Mouse (Mus musculus) midbrain, embryonic 13.5 days (tissue): Measurements from ENCODE around the gene Ssbp3. TPM values are rescaled to one million over a fixed set of nuclear protein-coding genes. Genes with fewer than 3 reads are reported as not detected.

ENCODE experiments used
- ATAC-seq: fragments of 200-750 bp; cut with Nextera tagmentation; 2 replicates; pipeline ENCODE4 v1.8.0; 2017; ENCODE audit warnings: mild to moderate bottlenecking, moderate TSS enrichment, moderate library complexity
- H3K27ac ChIP-seq: fragments of 300-500 bp; sonication (generic); 2 replicates; pipeline ENCODE4 v1.5.1; 2015; ENCODE audit warnings: inconsistent platforms, mild to moderate bottlenecking, moderate library complexity
- H3K27me3 ChIP-seq: fragments of 300-500 bp; sonication (generic); 2 replicates; pipeline ENCODE4 v1.6.1; 2015; ENCODE audit warnings: mild to moderate bottlenecking, inconsistent platforms
- H3K36me3 ChIP-seq: fragments of 300-500 bp; sonication (generic); 2 replicates; pipeline ENCODE4 v1.6.1; 2015; ENCODE audit warnings: mild to moderate bottlenecking, inconsistent platforms
- H3K4me1 ChIP-seq: fragments of 300-500 bp; sonication (generic); replicated peaks from 2 replicates; pipeline ENCODE4 v1.6.1; 2015; ENCODE audit warnings: inconsistent platforms
- H3K4me2 ChIP-seq: fragments of 300-500 bp; sonication (generic); replicated peaks from 2 replicates; pipeline ENCODE4 v1.6.1; 2015; ENCODE audit warnings: moderate library complexity, mild to moderate bottlenecking, inconsistent platforms
- H3K4me3 ChIP-seq: fragments of 300-500 bp; sonication (generic); replicated peaks from 2 replicates; pipeline ENCODE4 v1.5.1; 2015; ENCODE audit warnings: mild to moderate bottlenecking, inconsistent platforms
- H3K9ac ChIP-seq: fragments of 300-500 bp; sonication (generic); replicated peaks from 2 replicates; pipeline ENCODE4 v1.6.1; 2015; ENCODE audit warnings: mild to moderate bottlenecking, inconsistent platforms
- H3K9me3 ChIP-seq: fragments of 300-500 bp; sonication (generic); 2 replicates; pipeline ENCODE4 v1.6.1; 2016; ENCODE audit warnings: mild to moderate bottlenecking, inconsistent platforms
- WGBS: fragments of 180-500 bp; shearing (Covaris S2); methylation state at CpG from one replicate; pipeline ENCODE4 v1.1.7; 2015; 5-methylcytosine and 5-hydroxymethylcytosine counted together
- polyA plus RNA-seq: library from polyadenylated mRNA; unstranded; fragments of >200 nt; fragmentation: Nextera tagmentation; extraction: Ambion mirVana; gene quantifications from 2 replicates; pipeline ENCODE4 v1.2.1, GENCODE M21; 2015

Ssbp3 gene
- polyA plus RNA-seq, 1 experiment from 2014 or later = 229 TPM

- Histone ChIP-seq H3K9ac (peak overlapping the region; percentile 48), H3K27ac (peak overlapping the region; percentile 100), H3K4me3 (peak overlapping the region; percentile 100; the same call in 1 of the 2 replicates), H3K4me1 (peaks cover 39% of the 10 kb centered on the region), H3K36me3 (peaks cover 7% of the 10 kb centered on the region), H3K27me3 (no peaks in the 10 kb centered on the region), H3K9me3 (no peaks in the 10 kb centered on the region), H3K4me2 (peak overlapping the region; percentile 86)
- peak; percentile 7; the same call in 1 of the 2 replicates for ATAC-seq
- 9% methylated on average over 10 of the region's 10 CpGs for WGBS
These were observed 1.4 kb upstream of the Ssbp3 start for GRCm38 (mm10) chr4:106908950-106909751.

GRCm38 (mm10) chr4:106909797-106910196 lies 704 bp upstream of the Ssbp3 start:
- H3K4me2 ChIP-seq = peak overlapping the region; percentile 86
- WGBS = 1% methylated on average over 6 of the region's 6 CpGs
- H3K27ac ChIP-seq = peak overlapping the region; percentile 100
- H3K9ac ChIP-seq = peak overlapping the region; percentile 48; the same call in 1 of the 2 replicates
- peaks cover 13% of the 10 kb centered on the region for H3K36me3 ChIP-seq
- peaks cover 46% of the 10 kb centered on the region for H3K4me1 ChIP-seq
- peak overlapping the region; percentile 100 for H3K4me3 ChIP-seq
- H3K9me3 ChIP-seq = no peaks in the 10 kb centered on the region
- ATAC-seq = no peak
- H3K27me3 ChIP-seq = no peaks in the 10 kb centered on the region

DNA sequence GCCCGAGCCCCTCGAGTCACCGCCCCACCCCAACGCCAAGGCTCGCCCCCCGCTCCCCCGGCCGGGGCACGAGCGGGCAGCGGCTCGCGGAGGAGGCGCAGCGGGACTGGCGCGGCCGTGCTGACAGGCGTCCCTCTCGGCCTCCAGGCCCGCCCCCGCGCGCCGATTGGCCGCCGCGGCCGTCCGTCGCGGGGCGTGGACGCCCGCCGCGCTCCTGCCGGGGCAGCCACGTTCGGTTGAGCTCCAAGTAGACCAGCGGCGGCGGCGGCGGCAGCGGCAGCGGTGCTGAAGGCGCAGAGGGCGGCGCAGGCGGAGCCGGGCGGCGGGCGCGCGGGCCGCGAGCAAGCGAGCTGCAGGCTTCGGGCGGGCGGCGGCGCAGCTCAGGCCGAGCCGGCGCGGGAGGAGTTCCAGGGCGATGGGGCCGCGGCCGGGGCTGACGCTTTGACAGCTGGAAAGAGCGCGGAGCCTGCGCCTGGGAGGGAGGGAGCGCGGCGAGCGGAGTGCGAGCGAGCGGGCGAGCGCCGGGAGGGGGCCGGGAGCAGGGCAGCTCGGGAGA lies 823 bp downstream of the Ssbp3 start:
- Histone ChIP-seq H3K27me3 (no peaks in the 10 kb centered on the region), H3K4me2 (peak overlapping the region; percentile 86), H3K27ac (peak overlapping the region; percentile 100), H3K36me3 (peaks cover 29% of the 10 kb centered on the region), H3K9ac (peak overlapping the region; percentile 100), H3K9me3 (no peaks in the 10 kb centered on the region), H3K4me1 (peaks cover 61% of the 10 kb centered on the region), H3K4me3 (peak overlapping the region; percentile 100)
- WGBS = under 1% methylated on average over 84 of the region's 89 CpGs
- peak; percentile 90 for ATAC-seq

- peak; percentile 9 for ATAC-seq
- H3K4me3 ChIP-seq = peak overlapping the region; percentile 100
- H3K4me2 ChIP-seq = peak overlapping the region; percentile 86
- H3K36me3 ChIP-seq = peaks cover 37% of the 10 kb centered on the region
- WGBS = under 1% methylated on average over 41 of the region's 73 CpGs
- H3K4me1 ChIP-seq = peaks cover 69% of the 10 kb centered on the region
- no peaks in the 10 kb centered on the region for H3K9me3 ChIP-seq
- H3K27me3 ChIP-seq = no peaks in the 10 kb centered on the region
- peak overlapping the region; percentile 100 for H3K27ac ChIP-seq
- peak overlapping the region; percentile 100 for H3K9ac ChIP-seq
These were observed 1.6 kb downstream of the Ssbp3 start for GRCm38 (mm10) chr4:106911951-106912688.

DNA sequence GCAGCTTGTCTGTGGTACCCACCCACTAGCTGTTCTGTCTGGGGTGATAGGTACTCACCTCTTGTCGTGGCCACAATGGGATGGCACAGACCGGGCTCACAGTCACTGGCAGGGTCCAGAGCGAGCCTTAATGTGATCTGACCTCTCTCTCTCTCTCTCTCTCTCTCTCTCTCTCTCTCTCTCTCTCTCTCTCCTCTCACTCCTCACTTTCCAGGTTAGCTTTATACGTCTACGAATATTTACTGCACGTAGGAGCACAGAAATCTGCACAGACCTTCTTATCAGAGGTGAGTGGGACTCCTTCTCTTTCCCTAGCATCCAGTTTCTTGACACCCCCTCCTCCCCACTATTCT lies 2.2 kb downstream of the Ssbp3 start:
- Histone ChIP-seq H3K9me3 (no peaks in the 10 kb centered on the region), H3K4me1 (peaks cover 69% of the 10 kb centered on the region), H3K36me3 (peaks cover 42% of the 10 kb centered on the region), H3K4me3 (peak overlapping the region; percentile 100), H3K27ac (peak overlapping the region; percentile 100), H3K4me2 (peak overlapping the region; percentile 86), H3K9ac (peak overlapping the region; percentile 100), H3K27me3 (no peaks in the 10 kb centered on the region)
- 0% methylated on average over 6 of the region's 6 CpGs for WGBS
- no peak for ATAC-seq

GRCm38 (mm10) chr4:106913411-106914049 lies 3.0 kb downstream of the Ssbp3 start:
- H3K4me2 ChIP-seq = peak overlapping the region; percentile 86
- H3K27ac ChIP-seq = 0 out of 2 replicates have a peak overlapping the region, but pooled peaks have one; percentile 100
- H3K36me3 ChIP-seq = peaks cover 51% of the 10 kb centered on the region
- peak overlapping the region; percentile 100 for H3K9ac ChIP-seq
- no peaks in the 10 kb centered on the region for H3K9me3 ChIP-seq
- whole genome bisulfite sequencing = 10% methylated on average over 9 of the region's 9 CpGs
- no peaks in the 10 kb centered on the region for H3K27me3 ChIP-seq
- H3K4me1 ChIP-seq = peaks cover 68% of the 10 kb centered on the region
- peak overlapping the region; percentile 100 for H3K4me3 ChIP-seq
- ATAC-seq = no peak

GRCm38 (mm10) chr4:106915265-106915664 lies 4.8 kb downstream of the Ssbp3 start:
- H3K9me3 ChIP-seq = no peaks in the 10 kb centered on the region
- no peaks in the 10 kb centered on the region for H3K27me3 ChIP-seq
- peaks cover 68% of the 10 kb centered on the region for H3K36me3 ChIP-seq
- peak overlapping the region; percentile 100 for H3K9ac ChIP-seq
- peak overlapping the region; percentile 86 for H3K4me2 ChIP-seq
- no peak for ATAC-seq
- peaks cover 71% of the 10 kb centered on the region for H3K4me1 ChIP-seq
- H3K4me3 ChIP-seq = peak overlapping the region; percentile 100
- H3K27ac ChIP-seq = no peak overlapping the region
- 75% methylated on average over 8 of the region's 8 CpGs for WGBS

DNA sequence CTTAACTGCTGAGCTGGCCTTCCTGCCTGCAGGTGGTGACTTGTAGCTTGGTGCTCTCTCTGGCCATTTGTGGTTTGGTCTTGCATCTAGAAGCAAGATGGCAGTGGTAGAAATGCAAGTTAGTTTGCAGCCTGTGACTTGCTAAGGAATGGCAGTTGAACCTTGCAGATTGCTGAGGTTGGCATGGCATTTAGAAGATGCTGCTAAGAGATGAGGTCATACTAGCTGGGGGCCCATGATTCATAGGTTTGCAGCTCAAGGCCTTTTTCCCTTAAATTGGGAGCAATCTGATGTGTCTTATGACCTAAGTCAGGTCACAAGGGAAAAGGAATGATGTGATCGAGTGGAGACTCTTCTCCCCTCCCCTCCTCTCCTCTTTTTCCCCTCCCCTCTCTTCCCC lies 7.8 kb downstream of the Ssbp3 start:
- Histone ChIP-seq H3K4me3 (no peak overlapping the region), H3K4me1 (peaks cover 99% of the 10 kb centered on the region), H3K36me3 (peaks cover 98% of the 10 kb centered on the region)

GRCm38 (mm10) chr4:106920119-106920518 lies 9.6 kb downstream of the Ssbp3 start:
- Histone ChIP-seq H3K9ac (no peak overlapping the region; the same call in 1 of the 2 replicates), H3K9me3 (no peaks in the 10 kb centered on the region), H3K4me2 (no peak overlapping the region), H3K4me3 (no peak overlapping the region), H3K27ac (no peak overlapping the region), H3K36me3 (peaks cover 100% of the 10 kb centered on the region), H3K4me1 (peaks cover 95% of the 10 kb centered on the region), H3K27me3 (no peaks in the 10 kb centered on the region)
- 90% methylated on average over 4 of the region's 4 CpGs for WGBS
- no peak for ATAC-seq

More for the DNA sequence above, 7.8 kb downstream of the Ssbp3 start:
- H3K27ac ChIP-seq = no peak overlapping the region
- no peak for ATAC-seq
- no peak overlapping the region for H3K9ac ChIP-seq
- 61% methylated on average over 1 of the region's 1 CpGs for WGBS
- H3K4me2 ChIP-seq = no peak overlapping the region
- H3K9me3 ChIP-seq = no peaks in the 10 kb centered on the region
- H3K27me3 ChIP-seq = no peaks in the 10 kb centered on the region

DNA sequence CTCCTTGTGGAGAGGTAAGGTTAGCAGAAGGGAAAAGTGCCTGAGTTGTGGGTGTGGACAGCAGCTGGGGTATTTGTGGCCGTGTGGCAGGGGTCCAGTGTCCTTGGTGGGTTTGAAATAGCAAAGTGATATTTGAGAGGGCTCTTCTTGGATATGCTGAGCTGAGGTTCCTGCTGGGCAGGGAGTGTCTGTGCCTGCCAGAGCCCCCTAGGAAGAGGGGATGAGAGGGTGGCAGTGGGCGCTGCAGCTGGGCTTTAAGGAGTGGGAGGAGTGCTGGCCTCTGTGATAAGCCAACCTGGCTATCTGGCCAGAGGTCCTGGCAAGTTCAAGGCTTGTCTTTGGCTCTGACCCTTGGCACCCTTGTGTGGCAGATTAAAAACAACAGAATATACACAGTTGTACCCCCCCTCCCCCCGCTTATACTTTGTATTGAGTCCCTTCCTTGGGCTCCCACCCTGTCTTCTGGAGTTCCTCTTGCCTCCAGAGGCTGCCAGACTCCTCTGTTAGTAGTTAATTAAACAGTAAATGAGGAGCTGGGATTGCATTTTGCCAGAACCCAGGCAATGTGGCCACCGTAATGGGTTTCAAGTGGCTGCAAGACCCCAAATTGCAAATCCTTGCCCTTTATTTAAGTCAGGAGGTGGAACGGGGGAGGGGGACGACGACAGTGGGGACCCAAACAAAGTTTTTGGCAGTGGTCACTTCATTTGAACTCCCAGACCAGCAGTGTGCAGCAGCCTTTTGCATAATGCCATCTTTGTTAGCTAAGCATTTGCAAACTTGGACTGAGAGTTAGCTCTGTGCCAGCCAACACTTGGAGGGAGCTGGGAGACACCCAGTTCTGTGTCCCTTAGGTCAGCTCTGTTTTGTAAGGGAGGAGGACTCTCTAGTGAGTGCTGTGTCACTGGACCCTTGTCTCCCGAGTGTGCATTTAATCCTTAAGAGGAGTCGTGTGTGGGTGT lies 11.2 kb downstream of the Ssbp3 start:
- H3K36me3 ChIP-seq = peaks cover 100% of the 10 kb centered on the region
- H3K4me2 ChIP-seq = peak overlapping the region; percentile 5; the same call in 1 of the 2 replicates
- 65% methylated on average over 9 of the region's 9 CpGs for WGBS
- peak overlapping the region; percentile 46; the same call in 1 of the 2 replicates for H3K9ac ChIP-seq
- ATAC-seq = no peak
- H3K4me1 ChIP-seq = peaks cover 95% of the 10 kb centered on the region
- no peak overlapping the region for H3K4me3 ChIP-seq
- H3K9me3 ChIP-seq = no peaks in the 10 kb centered on the region
- H3K27me3 ChIP-seq = no peaks in the 10 kb centered on the region
- H3K27ac ChIP-seq = peak overlapping the region; percentile 30; the same call in 1 of the 2 replicates

GRCm38 (mm10) chr4:106922919-106923318 lies 12.4 kb downstream of the Ssbp3 start:
- Histone ChIP-seq H3K4me3 (no peak overlapping the region), H3K36me3 (peaks cover 90% of the 10 kb centered on the region), H3K9me3 (no peaks in the 10 kb centered on the region), H3K4me2 (no peak overlapping the region), H3K4me1 (peaks cover 92% of the 10 kb centered on the region), H3K27ac (peak overlapping the region; percentile 21; the same call in 1 of the 2 replicates), H3K27me3 (no peaks in the 10 kb centered on the region), H3K9ac (no peak overlapping the region)
- no peak for ATAC-seq
- WGBS = 69% methylated on average over 3 of the region's 3 CpGs
